Mouse (Mus musculus) intestine, embryonic 15.5 days (tissue): ENCODE measurements around the gene Sik3. TPM values are rescaled to one million over a fixed set of nuclear protein-coding genes. Genes with fewer than 3 reads are reported as not detected.

Experiments used
- ATAC-seq: fragments of 200-750 bp; cut with Nextera tagmentation; 2 replicates; pipeline ENCODE4 v1.8.0; 2017; ENCODE audit warnings: moderate TSS enrichment, moderate library complexity
- H3K27ac ChIP-seq: fragments of 300-500 bp; sonication (generic); 2 replicates; pipeline ENCODE4 v1.5.1; 2015; ENCODE audit warnings: mild to moderate bottlenecking, inconsistent platforms
- H3K27me3 ChIP-seq: fragments of 300-500 bp; sonication (generic); replicated peaks from 2 replicates; pipeline ENCODE4 v1.6.1; 2015; ENCODE audit warnings: inconsistent platforms
- H3K36me3 ChIP-seq: fragments of 300-500 bp; sonication (generic); 2 replicates; pipeline ENCODE4 v1.6.1; 2015; ENCODE audit warnings: inconsistent platforms
- H3K4me1 ChIP-seq: fragments of 300-500 bp; sonication (generic); replicated peaks from 2 replicates; pipeline ENCODE4 v1.6.1; 2015; ENCODE audit warnings: inconsistent platforms
- H3K4me2 ChIP-seq: fragments of 300-500 bp; sonication (generic); replicated peaks from 2 replicates; pipeline ENCODE4 v1.6.1; 2015; ENCODE audit warnings: mild to moderate bottlenecking, inconsistent platforms
- H3K4me3 ChIP-seq: fragments of 300-500 bp; sonication (generic); replicated peaks from 2 replicates; pipeline ENCODE4 v1.5.1; 2015; ENCODE audit warnings: inconsistent platforms
- H3K9ac ChIP-seq: fragments of 300-500 bp; sonication (generic); 2 replicates; pipeline ENCODE4 v1.6.1; 2015; ENCODE audit warnings: inconsistent platforms
- H3K9me3 ChIP-seq: fragments of 300-500 bp; sonication (generic); 2 replicates; pipeline ENCODE4 v1.6.1; 2016; ENCODE audit warnings: inconsistent platforms
- WGBS: fragments of 180-500 bp; shearing (Covaris S2); methylation state at CpG from one replicate; pipeline ENCODE4 v1.1.7; 2015; 5-methylcytosine and 5-hydroxymethylcytosine counted together
- polyA plus RNA-seq: library from polyadenylated mRNA; unstranded; fragments of >200 nt; fragmentation: Nextera tagmentation; extraction: Ambion mirVana; gene quantifications from 2 replicates; pipeline ENCODE4 v1.2.1, GENCODE M21; 2015

Gene Sik3
- polyA plus RNA-seq, 1 experiment from 2014 or later: 13.2 TPM

GRCm38 (mm10) chr9:46172953-46173352 is 160.3 kb downstream of the Sik3 start:
- ATAC-seq: no peak
- Histone ChIP-seq H3K27ac (0 out of 2 replicates have a peak overlapping the region, but pooled peaks have one; percentile 15), H3K36me3 (peaks cover 4% of the 10 kb centered on the region; the same call in 1 of the 2 replicates), H3K27me3 (no peaks in the 10 kb centered on the region), H3K4me1 (peaks cover 18% of the 10 kb centered on the region), H3K9me3 (no peaks in the 10 kb centered on the region), H3K4me2 (no peak overlapping the region), H3K9ac (no peak overlapping the region), H3K4me3 (no peak overlapping the region)
- WGBS: 37% methylated on average over 2 of the region's 2 CpGs

GRCm38 (mm10) chr9:46173919-46174318 is 161.3 kb downstream of the Sik3 start:
- WGBS: 79% methylated on average over 6 of the region's 6 CpGs
- ATAC-seq: no peak

GRCm38 (mm10) chr9:46174770-46175294 is 162.2 kb downstream of the Sik3 start:
- Histone ChIP-seq H3K9me3 (no peaks in the 10 kb centered on the region), H3K27ac (no peak overlapping the region), H3K4me2 (no peak overlapping the region), H3K36me3 (peaks cover 4% of the 10 kb centered on the region; the same call in 1 of the 2 replicates), H3K4me3 (no peak overlapping the region), H3K27me3 (no peaks in the 10 kb centered on the region), H3K9ac (no peak overlapping the region), H3K4me1 (peaks cover 18% of the 10 kb centered on the region)
- WGBS: 82% methylated on average over 5 of the region's 5 CpGs
- ATAC-seq: no peak

More at GRCm38 (mm10) chr9:46173919-46174318, 161.3 kb downstream of the Sik3 start:
- H3K36me3 ChIP-seq: peaks cover 4% of the 10 kb centered on the region; the same call in 1 of the 2 replicates
- no peaks in the 10 kb centered on the region for H3K9me3 ChIP-seq
- H3K27ac ChIP-seq: no peak overlapping the region
- no peak overlapping the region for H3K9ac ChIP-seq
- H3K4me1 ChIP-seq: peaks cover 18% of the 10 kb centered on the region
- no peak overlapping the region for H3K4me3 ChIP-seq
- H3K4me2 ChIP-seq: no peak overlapping the region
- no peaks in the 10 kb centered on the region for H3K27me3 ChIP-seq

- Histone ChIP-seq H3K4me1 (peaks cover 18% of the 10 kb centered on the region), H3K9me3 (no peaks in the 10 kb centered on the region), H3K27ac (0 out of 2 replicates have a peak overlapping the region, but pooled peaks have one; percentile 37), H3K9ac (no peak overlapping the region), H3K27me3 (no peaks in the 10 kb centered on the region), H3K4me2 (no peak overlapping the region), H3K4me3 (no peak overlapping the region), H3K36me3 (peaks cover 4% of the 10 kb centered on the region; the same call in 1 of the 2 replicates)
- 38% methylated on average over 1 of the region's 1 CpGs for WGBS
- ATAC-seq: peak; percentile 73; the same call in 1 of the 2 replicates
Measured at GRCm38 (mm10) chr9:46175300-46175699, 162.7 kb downstream of the Sik3 start.

GRCm38 (mm10) chr9:46175938-46176375 is 163.3 kb downstream of the Sik3 start:
- WGBS: 41% methylated on average over 1 of the region's 1 CpGs
- Histone ChIP-seq H3K4me3 (no peak overlapping the region), H3K9ac (no peak overlapping the region), H3K4me1 (peaks cover 18% of the 10 kb centered on the region), H3K27ac (no peak overlapping the region), H3K36me3 (peaks cover 4% of the 10 kb centered on the region; the same call in 1 of the 2 replicates), H3K9me3 (no peaks in the 10 kb centered on the region), H3K4me2 (no peak overlapping the region), H3K27me3 (no peaks in the 10 kb centered on the region)
- no peak for ATAC-seq

GRCm38 (mm10) chr9:46176613-46177012 is 164.0 kb downstream of the Sik3 start:
- Histone ChIP-seq H3K4me2 (no peak overlapping the region), H3K4me3 (no peak overlapping the region), H3K4me1 (peaks cover 18% of the 10 kb centered on the region), H3K36me3 (peaks cover 4% of the 10 kb centered on the region; the same call in 1 of the 2 replicates), H3K27me3 (no peaks in the 10 kb centered on the region), H3K9ac (no peak overlapping the region), H3K27ac (no peak overlapping the region), H3K9me3 (no peaks in the 10 kb centered on the region)
- ATAC-seq: no peak
- 75% methylated on average over 4 of the region's 4 CpGs for WGBS

GRCm38 (mm10) chr9:46178595-46178994 is 166.0 kb downstream of the Sik3 start:
- Histone ChIP-seq H3K9me3 (no peaks in the 10 kb centered on the region), H3K9ac (no peak overlapping the region), H3K4me1 (peaks cover 10% of the 10 kb centered on the region), H3K4me2 (no peak overlapping the region), H3K27ac (no peak overlapping the region), H3K36me3 (peaks cover 4% of the 10 kb centered on the region; the same call in 1 of the 2 replicates), H3K4me3 (no peak overlapping the region), H3K27me3 (no peaks in the 10 kb centered on the region)
- no peak for ATAC-seq
- WGBS: 82% methylated on average over 9 of the region's 9 CpGs

- WGBS: 53% methylated on average over 8 of the region's 8 CpGs
- H3K36me3 ChIP-seq: peaks cover 4% of the 10 kb centered on the region; the same call in 1 of the 2 replicates
- no peaks in the 10 kb centered on the region for H3K9me3 ChIP-seq
- H3K4me3 ChIP-seq: no peak overlapping the region
- H3K4me1 ChIP-seq: no peaks in the 10 kb centered on the region
- H3K27me3 ChIP-seq: no peaks in the 10 kb centered on the region
- H3K4me2 ChIP-seq: no peak overlapping the region
- no peak overlapping the region for H3K27ac ChIP-seq
- no peak for ATAC-seq
- H3K9ac ChIP-seq: no peak overlapping the region
Measured at GRCm38 (mm10) chr9:46181297-46181696, 168.7 kb downstream of the Sik3 start.

GRCm38 (mm10) chr9:46184542-46184941 is 171.9 kb downstream of the Sik3 start:
- 0 out of 2 replicates have a peak overlapping the region, but pooled peaks have one; percentile 42 for H3K27ac ChIP-seq
- WGBS: 44% methylated on average over 5 of the region's 5 CpGs
- H3K9me3 ChIP-seq: no peaks in the 10 kb centered on the region
- H3K4me1 ChIP-seq: no peaks in the 10 kb centered on the region
- no peaks in the 10 kb centered on the region for H3K36me3 ChIP-seq
- no peak overlapping the region for H3K4me3 ChIP-seq
- no peak overlapping the region for H3K4me2 ChIP-seq
- H3K9ac ChIP-seq: no peak overlapping the region
- peak; percentile 41; the same call in 1 of the 2 replicates for ATAC-seq
- H3K27me3 ChIP-seq: no peaks in the 10 kb centered on the region

GRCm38 (mm10) chr9:46185191-46185590 is 172.6 kb downstream of the Sik3 start:
- no peak overlapping the region for H3K4me3 ChIP-seq
- H3K4me2 ChIP-seq: no peak overlapping the region
- H3K4me1 ChIP-seq: no peaks in the 10 kb centered on the region
- 45% methylated on average over 2 of the region's 2 CpGs for WGBS
- H3K36me3 ChIP-seq: no peaks in the 10 kb centered on the region
- H3K9me3 ChIP-seq: no peaks in the 10 kb centered on the region
- peak; percentile 28; the same call in 1 of the 2 replicates for ATAC-seq
- no peak overlapping the region for H3K27ac ChIP-seq
- no peak overlapping the region for H3K9ac ChIP-seq
- no peaks in the 10 kb centered on the region for H3K27me3 ChIP-seq

GRCm38 (mm10) chr9:46186387-46186786 is 173.8 kb downstream of the Sik3 start:
- Histone ChIP-seq H3K4me2 (no peak overlapping the region), H3K27ac (no peak overlapping the region), H3K4me3 (no peak overlapping the region), H3K36me3 (no peaks in the 10 kb centered on the region), H3K9me3 (no peaks in the 10 kb centered on the region), H3K9ac (no peak overlapping the region), H3K4me1 (0 out of 2 replicates have a peak, but pooled peaks cover 3% of the 10 kb centered on the region), H3K27me3 (no peaks in the 10 kb centered on the region)
- 84% methylated on average over 1 of the region's 1 CpGs for WGBS
- ATAC-seq: no peak

GRCm38 (mm10) chr9:46188370-46188769 is 175.8 kb downstream of the Sik3 start:
- Histone ChIP-seq H3K4me1 (0 out of 2 replicates have a peak, but pooled peaks cover 3% of the 10 kb centered on the region), H3K9ac (no peak overlapping the region), H3K4me2 (no peak overlapping the region), H3K27ac (no peak overlapping the region), H3K27me3 (no peaks in the 10 kb centered on the region), H3K36me3 (no peaks in the 10 kb centered on the region), H3K9me3 (no peaks in the 10 kb centered on the region), H3K4me3 (no peak overlapping the region)
- no peak for ATAC-seq
- WGBS: 91% methylated on average over 4 of the region's 4 CpGs

- ATAC-seq: no peak
- Histone ChIP-seq H3K4me1 (0 out of 2 replicates have a peak, but pooled peaks cover 3% of the 10 kb centered on the region), H3K27ac (no peak overlapping the region), H3K27me3 (no peaks in the 10 kb centered on the region), H3K36me3 (no peaks in the 10 kb centered on the region), H3K9me3 (no peaks in the 10 kb centered on the region), H3K9ac (no peak overlapping the region), H3K4me2 (no peak overlapping the region), H3K4me3 (no peak overlapping the region)
- WGBS: 86% methylated on average over 5 of the region's 5 CpGs
Measured at GRCm38 (mm10) chr9:46188956-46189355, 176.3 kb downstream of the Sik3 start.
